Mouse (Mus musculus) midbrain, embryonic 14.5 days (tissue): ENCODE measurements around the gene Mocs3. TPM values are rescaled to one million over a fixed set of nuclear protein-coding genes. Genes with fewer than 3 reads are reported as not detected.

Experiments used
- ATAC-seq: fragments of 200-750 bp; cut with Nextera tagmentation; 2 replicates; pipeline ENCODE4 v1.8.0; 2017; ENCODE audit warnings: moderate number of reproducible peaks, moderate library complexity; ENCODE audit not compliant: low FRiP score, low TSS enrichment
- DNase-seq: peaks from one replicate; pipeline ENCODE4 v3.0.0-alpha.2; 2015
- H3K27ac ChIP-seq: fragments of 300-500 bp; sonication (generic); replicated peaks from 2 replicates; pipeline ENCODE4 v1.5.1; 2014; ENCODE audit warnings: mild to moderate bottlenecking, low read depth, low read length, moderate library complexity
- H3K27me3 ChIP-seq: fragments of 300-500 bp; sonication (generic); 2 replicates; pipeline ENCODE4 v1.6.1; 2014; ENCODE audit warnings: low read length, control low read depth, mixed read lengths; ENCODE audit not compliant: control insufficient read depth, insufficient read depth
- H3K36me3 ChIP-seq: fragments of 300-500 bp; sonication (generic); 2 replicates; pipeline ENCODE4 v1.6.1; 2014; ENCODE audit warnings: low read length, control low read depth; ENCODE audit not compliant: control insufficient read depth, insufficient read depth
- H3K4me1 ChIP-seq: fragments of 300-500 bp; sonication (generic); 2 replicates; pipeline ENCODE4 v1.6.1; 2014; ENCODE audit warnings: mild to moderate bottlenecking, antibody characterized with exemption, low read length, control low read depth; ENCODE audit not compliant: control insufficient read depth, insufficient read depth
- H3K4me2 ChIP-seq: fragments of 300-500 bp; sonication (generic); 2 replicates; pipeline ENCODE4 v1.6.1; 2014; ENCODE audit warnings: mild to moderate bottlenecking, low read length, moderate library complexity
- H3K4me3 ChIP-seq: fragments of 300-500 bp; sonication (generic); replicated peaks from 2 replicates; pipeline ENCODE4 v1.5.1; 2014; ENCODE audit warnings: low read depth, low read length
- H3K9ac ChIP-seq: fragments of 300-500 bp; sonication (generic); replicated peaks from 2 replicates; pipeline ENCODE4 v1.6.1; 2014; ENCODE audit warnings: mild to moderate bottlenecking, low read length, moderate library complexity
- H3K9me3 ChIP-seq: fragments of 300-500 bp; sonication (generic); 2 replicates; pipeline ENCODE4 v1.6.1; 2016; ENCODE audit warnings: low read length, control low read depth, mixed read lengths; ENCODE audit not compliant: control insufficient read depth
- WGBS: fragments of 180-500 bp; shearing (Covaris S2); extraction: QIAGEN DNeasy Blood & Tissue Kit; methylation state at CpG from one replicate; pipeline ENCODE4 v1.1.7; 2014; 5-methylcytosine and 5-hydroxymethylcytosine counted together
- polyA plus RNA-seq: library from polyadenylated mRNA; unstranded; fragments of >200 nt; fragmentation: Nextera tagmentation; extraction: Ambion mirVana; gene quantifications from 2 replicates; pipeline ENCODE4 v1.2.1, GENCODE M21; 2014

Mocs3 gene
- polyA plus RNA-seq, 1 experiment from 2014 or later, result 10.8 TPM

DNA sequence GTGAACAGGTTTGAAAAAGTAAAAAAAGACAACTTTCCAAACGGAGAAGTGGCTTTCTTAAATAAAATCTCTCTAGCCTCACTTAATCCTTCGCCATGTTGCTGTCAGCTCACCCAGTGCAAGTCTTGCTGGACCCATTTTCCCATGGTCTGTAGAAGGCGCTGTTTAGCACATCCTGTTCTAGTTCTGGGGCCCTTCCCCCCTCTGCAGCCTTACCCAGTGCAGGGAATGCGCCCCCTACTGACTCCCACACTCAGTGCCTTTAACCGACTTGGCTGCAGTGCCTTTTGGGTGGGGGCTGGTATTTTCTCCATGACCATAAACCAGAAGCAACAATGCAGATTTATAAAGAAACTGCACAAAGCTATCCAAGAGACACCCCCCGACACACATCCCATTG, 25.2 kb upstream of the Mocs3 start:
- peaks cover 35% of the 10 kb centered on the region for H3K4me1 ChIP-seq
- no peak for ATAC-seq

DNA sequence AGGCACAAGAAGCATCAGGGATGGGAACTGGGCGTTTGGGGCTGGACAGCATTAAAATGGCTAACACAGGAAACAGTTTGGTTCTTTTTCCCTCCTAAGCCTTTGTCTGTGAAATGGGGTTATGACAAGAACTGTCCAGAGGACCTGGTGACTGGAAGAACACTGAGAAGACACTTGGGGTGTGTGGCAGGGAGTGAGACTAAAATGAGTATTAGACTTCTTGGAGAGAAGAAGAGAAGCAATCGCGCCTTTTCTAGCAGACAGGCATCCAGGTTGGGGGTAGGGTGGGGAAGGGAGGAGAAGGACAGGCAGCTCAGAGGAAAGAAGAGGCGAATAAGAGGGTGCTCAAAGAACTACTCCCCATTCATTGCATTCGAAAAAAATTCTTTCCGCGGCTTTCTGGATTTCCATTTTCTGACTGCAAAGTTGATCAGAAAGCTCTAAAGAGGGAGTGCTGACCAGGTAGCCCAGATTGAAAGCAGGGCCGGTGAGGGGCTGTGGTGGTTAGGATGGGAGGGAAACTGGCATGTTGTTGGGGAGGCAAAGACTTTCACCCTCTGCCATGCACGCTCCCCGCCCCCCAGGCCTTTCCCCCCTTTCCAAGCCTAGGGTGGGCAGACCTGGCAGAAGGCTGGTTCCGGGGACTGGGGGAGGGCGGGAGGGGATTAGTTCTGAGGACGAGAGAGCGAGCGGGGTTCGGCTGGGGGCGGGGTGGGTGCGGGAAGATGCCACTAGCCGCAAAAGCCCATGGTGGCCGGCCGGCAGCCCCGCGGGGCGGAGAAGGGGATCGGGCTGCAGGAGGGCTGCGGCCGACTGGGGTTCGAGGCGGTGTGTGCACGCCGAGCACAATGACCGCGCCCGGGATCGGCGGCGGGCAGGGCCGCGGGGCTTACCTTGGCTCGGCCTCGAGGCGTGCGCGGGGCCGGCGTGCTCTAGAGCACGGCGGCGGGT, 24.5 kb upstream of the Mocs3 start:
- DNase-seq (peak; percentile 62), ATAC-seq (peak; percentile 17; the same call in 1 of the 2 replicates)
- H3K9ac ChIP-seq, result peak overlapping the region; percentile 100
- peaks cover 41% of the 10 kb centered on the region for H3K36me3 ChIP-seq
- H3K4me1 ChIP-seq, result peaks cover 29% of the 10 kb centered on the region
- under 1% methylated on average over 49 of the region's 49 CpGs for WGBS
- H3K27ac ChIP-seq, result peak overlapping the region; percentile 100
- no peaks in the 10 kb centered on the region for H3K9me3 ChIP-seq
- peak overlapping the region; percentile 85 for H3K4me2 ChIP-seq
- no peaks in the 10 kb centered on the region for H3K27me3 ChIP-seq
- H3K4me3 ChIP-seq, result peak overlapping the region; percentile 96

More for the DNA sequence above, 25.2 kb upstream of the Mocs3 start:
- Histone ChIP-seq H3K9me3 (no peaks in the 10 kb centered on the region), H3K27ac (peak overlapping the region; percentile 100), H3K36me3 (peaks cover 34% of the 10 kb centered on the region), H3K4me2 (peak overlapping the region; percentile 85), H3K9ac (peak overlapping the region; percentile 100), H3K27me3 (no peaks in the 10 kb centered on the region), H3K4me3 (peak overlapping the region; percentile 96)
- WGBS, result 4% methylated on average over 6 of the region's 6 CpGs
- peak; percentile 94 for DNase-seq

GRCm38 (mm10) chr2:168206725-168207644, 23.4 kb upstream of the Mocs3 start, which contains the start of gene Adnp:
Adnp (minus strand) TSS chr2:168207112.
- DNase-seq, result peak; percentile 98
- ATAC-seq, result peak; percentile 90
- Histone ChIP-seq H3K4me1 (peaks cover 22% of the 10 kb centered on the region), H3K27ac (peak within 1 kb of the TSS; percentile 100), H3K27me3 (no peaks in the 10 kb centered on the region), H3K9ac (peak within 1 kb of the TSS; percentile 100), H3K4me2 (peak within 1 kb of the TSS; percentile 85), H3K36me3 (peaks cover 47% of the 10 kb centered on the region), H3K9me3 (no peaks in the 10 kb centered on the region), H3K4me3 (peak within 1 kb of the TSS; percentile 96)
- WGBS, result under 1% methylated on average over 68 of the region's 89 CpGs

- Histone ChIP-seq H3K4me3 (peak overlapping the region; percentile 96; the same call in 1 of the 2 replicates), H3K9me3 (no peaks in the 10 kb centered on the region), H3K9ac (peak overlapping the region; percentile 100; the same call in 1 of the 2 replicates), H3K4me2 (peak overlapping the region; percentile 85), H3K36me3 (peaks cover 56% of the 10 kb centered on the region), H3K4me1 (peaks cover 19% of the 10 kb centered on the region), H3K27me3 (no peaks in the 10 kb centered on the region), H3K27ac (peak overlapping the region; percentile 100)
- DNase-seq (no peak), ATAC-seq (no peak)
- 95% methylated on average over 3 of the region's 3 CpGs for WGBS
These were observed 22.5 kb upstream of the Mocs3 start for GRCm38 (mm10) chr2:168207883-168208282.

GRCm38 (mm10) chr2:168213788-168214397, 16.5 kb upstream of the Mocs3 start:
- no peaks in the 10 kb centered on the region for H3K4me1 ChIP-seq
- ATAC-seq (no peak), DNase-seq (no peak)
- peaks cover 91% of the 10 kb centered on the region for H3K36me3 ChIP-seq
- no peak overlapping the region for H3K27ac ChIP-seq
- H3K4me3 ChIP-seq, result no peak overlapping the region
- no peaks in the 10 kb centered on the region for H3K9me3 ChIP-seq
- H3K27me3 ChIP-seq, result no peaks in the 10 kb centered on the region
- no peak overlapping the region for H3K9ac ChIP-seq
- H3K4me2 ChIP-seq, result no peak overlapping the region
- WGBS, result 40% methylated on average over 5 of the region's 5 CpGs

- Histone ChIP-seq H3K27ac (no peak overlapping the region), H3K9ac (no peak overlapping the region), H3K27me3 (no peaks in the 10 kb centered on the region), H3K4me2 (no peak overlapping the region), H3K4me3 (no peak overlapping the region), H3K9me3 (no peaks in the 10 kb centered on the region), H3K36me3 (peaks cover 74% of the 10 kb centered on the region), H3K4me1 (0 out of 2 replicates have a peak, but pooled peaks cover 4% of the 10 kb centered on the region)
- DNase-seq, result no peak
- no peak for ATAC-seq
- 90% methylated on average over 6 of the region's 6 CpGs for WGBS
These were observed 7.1 kb upstream of the Mocs3 start for GRCm38 (mm10) chr2:168223326-168223725.

DNA sequence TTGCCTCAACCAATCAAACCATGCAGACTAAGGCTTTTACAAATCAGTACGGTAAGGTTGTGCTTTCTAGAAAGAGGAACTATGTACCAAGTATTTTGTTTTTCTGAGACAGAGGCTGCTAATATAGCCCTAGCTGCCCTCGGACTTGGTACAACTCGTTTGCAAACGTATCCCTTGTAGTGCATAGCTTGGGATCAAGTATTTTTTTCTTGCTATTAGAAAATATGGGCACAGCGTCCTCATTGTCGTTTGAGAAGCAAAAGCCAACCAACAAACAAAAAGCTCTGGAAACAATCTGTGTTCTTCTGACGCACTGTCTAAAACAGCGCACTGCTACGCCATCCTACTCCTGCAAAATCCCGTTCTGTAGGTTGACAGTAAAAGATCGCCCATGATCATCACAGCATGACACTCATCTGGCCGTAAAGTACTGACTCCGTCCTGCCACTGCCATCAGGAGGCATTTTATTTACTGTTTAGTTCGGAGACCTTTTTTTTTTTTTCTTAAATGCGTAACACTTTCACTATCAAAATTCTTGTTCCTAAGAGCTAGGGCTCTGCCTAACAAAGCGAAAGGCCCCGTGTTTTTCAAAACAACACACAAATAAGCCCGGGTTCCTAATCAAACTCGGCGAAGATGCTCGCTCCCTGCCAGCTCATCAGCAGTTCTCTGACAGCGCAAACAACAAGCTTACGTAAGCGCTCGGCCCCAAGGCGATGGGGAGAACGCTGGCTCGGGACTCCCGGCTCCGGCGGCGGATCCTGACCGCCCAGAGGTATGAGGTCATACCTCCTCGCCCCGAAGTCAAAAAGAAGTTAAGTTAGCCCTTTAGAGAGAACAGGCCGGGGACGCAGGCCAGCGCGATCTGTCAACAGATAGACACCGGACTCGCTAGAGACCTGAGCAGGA, 1.1 kb upstream of the Mocs3 start:
- H3K4me1 ChIP-seq, result peaks cover 30% of the 10 kb centered on the region
- 21% methylated on average over 41 of the region's 41 CpGs for WGBS
- H3K36me3 ChIP-seq, result peaks cover 33% of the 10 kb centered on the region
- peak overlapping the region; percentile 88 for H3K9ac ChIP-seq
- no peaks in the 10 kb centered on the region for H3K27me3 ChIP-seq
- H3K9me3 ChIP-seq, result no peaks in the 10 kb centered on the region
- ATAC-seq (no peak), DNase-seq (peak; percentile 23)
- peak overlapping the region; percentile 98 for H3K4me2 ChIP-seq
- H3K27ac ChIP-seq, result peak overlapping the region; percentile 95
- peak overlapping the region; percentile 98 for H3K4me3 ChIP-seq
